Mouse (Mus musculus) gastrocnemius, postnatal 14 days (tissue): ENCODE results near the gene Lyzl4. TPM values are rescaled to one million over a fixed set of nuclear protein-coding genes. Genes with fewer than 3 reads are reported as not detected.
A peak's percentile ranks its signal among the peaks of the same experiment; 100 is the strongest.

Experiments used
- DNase-seq: peaks from one replicate; pipeline ENCODE4 v3.0.0; 2021; ENCODE audit warnings: mixed read lengths
- intact Hi-C: fragments of 180-260 bp; cut with DNase I; formaldehyde crosslinking; loops from one replicate; pipeline ENCODE4 v1.15.1; 2025; ENCODE audit warnings: low total_unique reads
- long read RNA-seq, 2 experiments: library from polyadenylated mRNA; stranded (forward); transcript quantifications; one replicate each; pipeline ENCODE4 v2.0.0; 2021
- total RNA-seq, 2 experiments: library from RNA; stranded (reverse); gene quantifications; 2 replicates each; pipeline ENCODE4 v1.2.3; 2021

The Lyzl4 gene
- under 1 TPM in 1 of 2 experiments, not detected in 1; 0.45 TPM for total RNA-seq
- long read RNA-seq, experiment 1, partial matches to known transcripts: 0 of 1 reads
- long read RNA-seq, experiment 1, other reads (novel, unspliced or antisense): 1 of 1 reads
- long read RNA-seq, experiment 2: 0 reads

DNA sequence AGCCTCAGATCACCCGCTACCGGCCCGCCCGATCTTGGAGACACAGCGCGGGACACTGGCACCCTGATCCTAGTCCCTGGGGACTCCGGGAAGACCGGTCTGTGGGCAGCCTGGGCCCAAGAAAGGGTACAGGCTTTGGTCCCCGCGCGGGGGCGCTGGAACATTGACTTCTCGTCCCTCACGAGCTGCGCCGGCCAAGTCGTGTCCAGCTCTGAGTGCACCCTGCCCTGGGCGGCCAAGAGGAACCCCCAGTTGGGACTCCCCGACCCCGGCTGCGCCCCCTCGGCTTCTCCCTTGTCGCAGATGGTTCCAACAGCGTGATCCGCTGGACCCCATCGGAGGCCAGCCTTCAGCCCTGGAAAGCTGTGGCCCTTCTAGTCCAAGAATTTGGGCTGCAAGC, at the start of gene Lyzl4:
Lyzl4 (minus strand) TSS at position 96 of the 400 bp plus-strand sequence.
- intact Hi-C loops: loop anchor here (5.0 kb wide), 1 partner anchor 40 kb away; no protein-coding TSS in a partner anchor

DNA sequence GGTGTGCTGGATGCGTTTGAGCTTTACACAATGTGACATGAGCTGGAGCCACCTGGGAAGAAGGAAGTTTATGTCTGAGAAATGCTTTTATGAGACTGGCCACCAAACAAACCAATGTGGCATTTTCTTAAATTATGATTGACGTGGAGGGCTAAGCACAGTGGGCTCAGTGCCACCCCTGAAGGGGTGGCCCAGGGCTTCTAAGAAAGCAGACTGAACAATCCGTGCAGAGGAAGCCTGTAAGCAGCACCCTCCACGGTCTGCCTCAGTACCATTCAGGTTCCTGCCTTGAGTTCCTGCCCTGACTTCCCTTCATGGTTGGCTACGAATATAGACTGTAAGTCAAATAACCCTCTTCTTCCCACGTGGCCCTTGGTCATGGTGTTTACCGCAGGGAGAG, 48.8 kb upstream of the Lyzl4 start:
- no peak for DNase-seq
- intact Hi-C loops: no loop called here

More for the DNA sequence above, at the start of gene Lyzl4:
- DNase-seq: peak; percentile 84

DNA sequence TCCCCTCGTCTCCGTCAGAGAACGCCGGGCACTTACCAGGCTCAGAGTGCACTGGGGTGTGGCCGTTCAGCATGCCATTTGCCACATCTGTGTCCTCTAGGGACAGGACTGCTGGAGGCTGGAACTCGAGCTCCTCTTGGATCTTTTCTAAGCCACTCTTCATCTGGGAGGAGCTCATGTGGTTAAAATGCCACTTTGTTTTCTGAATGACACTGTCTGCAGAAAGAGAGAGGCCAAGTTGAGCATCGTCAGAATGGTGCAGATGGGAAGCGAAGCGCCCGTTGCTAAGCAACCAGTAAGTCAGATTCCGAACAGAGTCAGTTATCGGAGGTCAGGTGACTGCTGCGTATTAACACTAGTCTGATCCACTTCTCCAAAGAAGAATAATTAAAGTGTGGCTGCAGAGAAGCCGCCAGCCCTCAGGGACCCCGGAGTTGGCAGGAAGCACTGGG, 48.3 kb upstream of the Lyzl4 start:
- intact Hi-C loops: no loop called here
- no peak for DNase-seq

DNA sequence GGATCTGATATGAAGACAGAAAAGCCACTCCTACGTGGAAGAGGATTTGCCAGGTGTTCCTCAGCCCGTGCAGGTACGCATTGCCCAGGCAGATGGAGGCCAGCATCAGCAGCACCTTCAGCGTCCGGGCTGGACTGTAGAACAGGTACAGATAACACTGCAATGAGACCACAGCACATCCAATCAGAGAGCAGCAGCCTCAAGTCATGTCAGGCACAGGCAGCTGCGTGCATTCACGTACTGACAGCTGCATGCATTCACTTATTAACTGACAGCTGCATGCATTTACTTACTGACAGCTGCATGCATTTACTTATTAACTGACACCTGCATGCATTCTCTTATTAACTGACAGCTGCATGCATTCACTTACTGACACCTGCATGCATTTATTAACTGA, 42.8 kb upstream of the Lyzl4 start:
- no peak for DNase-seq
- intact Hi-C loops: loop anchor here (5.0 kb wide), 2 partner anchors 42 to 207 kb away; partner anchors contain the start of genes Lyzl4 and Vipr1

DNA sequence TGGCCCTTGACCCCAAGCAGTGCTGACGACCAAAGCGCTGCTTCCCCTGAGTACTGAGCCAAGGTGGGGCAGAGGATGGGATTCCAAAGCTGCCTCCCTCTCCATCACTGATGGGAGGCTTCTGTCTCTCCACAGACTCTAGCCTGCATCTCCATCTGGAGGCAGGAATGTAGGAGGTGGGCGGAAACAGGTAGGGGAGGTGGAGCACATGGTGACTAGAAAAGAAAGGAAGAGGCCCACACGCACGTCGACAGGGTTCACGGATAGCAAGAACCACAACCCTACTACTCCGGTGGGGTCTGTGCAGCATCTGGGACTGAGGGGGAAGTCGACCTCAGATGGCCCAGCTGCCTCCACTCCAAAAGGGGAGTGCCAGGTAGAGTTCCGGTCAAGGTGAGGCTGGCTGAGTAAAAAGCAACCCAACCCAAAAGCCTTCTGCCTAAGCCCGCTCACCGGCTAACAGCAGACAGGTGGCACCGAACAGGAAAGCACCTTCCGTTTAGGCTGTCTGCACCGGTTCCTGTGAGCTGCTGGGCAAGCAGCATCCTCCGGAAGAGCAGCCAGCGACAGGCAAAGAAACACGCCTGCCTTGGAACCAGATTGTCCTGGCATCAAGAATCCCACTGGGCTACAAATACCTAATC, 40.3 kb upstream of the Lyzl4 start:
- intact Hi-C loops: loop anchor here (5.0 kb wide), 2 partner anchors 40 to 205 kb away; partner anchors contain the start of genes Lyzl4 and Vipr1
- no peak for DNase-seq

DNA sequence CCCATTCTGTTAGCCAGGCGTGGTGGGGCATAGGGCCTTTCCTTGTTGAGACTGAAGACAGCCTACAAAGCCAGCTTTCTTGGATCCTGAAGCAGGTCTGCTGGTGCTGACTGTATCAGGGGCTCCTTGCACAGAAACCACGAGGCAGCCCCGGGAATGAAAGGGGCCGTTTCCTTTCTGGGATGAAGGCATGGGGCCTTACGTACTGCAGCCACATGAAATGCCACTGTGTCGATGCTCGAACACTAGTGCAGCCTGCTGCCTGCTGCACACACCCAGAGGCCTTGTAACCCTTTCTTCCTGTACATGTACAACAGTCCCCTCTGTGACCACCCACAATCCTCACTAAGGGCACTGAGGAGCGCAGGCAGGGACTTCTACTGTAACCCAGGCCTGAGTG, 39.3 kb upstream of the Lyzl4 start:
- intact Hi-C loops: loop anchor here (5.0 kb wide), 2 partner anchors 39 to 204 kb away; partner anchors contain the start of genes Lyzl4 and Vipr1
- no peak for DNase-seq

DNA sequence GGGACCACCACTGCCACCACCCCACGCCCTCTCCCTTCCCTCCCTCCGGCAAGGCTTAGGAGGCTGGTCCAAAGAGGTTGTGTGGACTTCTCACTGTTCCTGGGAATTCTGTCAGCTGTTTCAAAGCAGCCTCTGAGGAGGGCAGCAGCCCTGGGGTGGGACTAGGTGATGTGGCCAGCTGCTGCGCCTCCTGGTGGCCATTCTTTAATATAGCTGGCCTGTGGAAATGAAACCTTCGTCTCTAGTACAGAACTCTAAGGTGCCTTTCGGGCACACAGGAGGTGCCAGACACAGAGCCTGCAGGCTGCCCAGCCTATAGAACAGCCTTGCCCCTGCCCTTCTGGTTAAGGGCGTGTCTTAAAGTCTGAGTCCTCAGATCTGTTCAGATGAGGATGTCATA, 37.7 kb upstream of the Lyzl4 start:
- peak; percentile 66 for DNase-seq
- intact Hi-C loops: no loop called here

DNA sequence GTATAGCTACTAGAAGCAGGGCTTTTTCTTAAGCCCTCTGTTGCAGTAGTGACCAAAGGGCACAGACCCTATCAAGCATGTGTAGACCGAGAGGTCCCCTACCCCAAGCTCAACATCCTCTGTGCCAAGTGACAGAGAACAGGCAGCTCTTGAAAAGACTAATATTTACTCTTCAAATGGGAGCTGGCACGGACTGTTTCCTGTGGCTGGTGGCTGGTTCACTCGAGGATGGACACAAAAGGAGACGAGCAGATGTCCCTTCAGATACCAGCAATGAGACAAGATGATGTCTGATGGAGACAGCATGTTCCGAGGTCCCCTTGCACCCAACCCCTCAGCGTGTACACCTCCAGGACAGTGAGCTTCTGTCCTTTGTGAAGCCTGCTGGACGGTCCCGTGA, 35.6 kb upstream of the Lyzl4 start:
- no peak for DNase-seq
- intact Hi-C loops: no loop called here

DNA sequence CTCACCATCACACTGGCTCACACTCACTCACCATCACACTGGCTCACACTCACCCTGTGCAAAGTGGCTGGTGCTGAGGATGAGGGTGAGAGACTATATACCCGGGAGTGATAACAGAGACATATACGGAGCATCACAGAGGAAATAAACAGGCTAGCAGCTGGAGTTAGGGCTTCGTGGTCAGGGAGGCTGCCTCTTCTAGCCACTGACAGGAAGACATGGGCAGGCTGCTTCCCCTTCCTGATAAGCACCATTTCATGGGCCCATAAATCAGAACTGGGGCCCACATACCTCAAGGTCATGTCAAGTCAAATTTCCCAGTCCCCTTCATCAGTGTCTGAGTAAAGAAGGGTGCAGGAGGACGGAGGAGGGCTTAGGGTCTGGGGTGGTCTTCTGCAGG, 35.2 kb upstream of the Lyzl4 start:
- no peak for DNase-seq
- intact Hi-C loops: no loop called here

DNA sequence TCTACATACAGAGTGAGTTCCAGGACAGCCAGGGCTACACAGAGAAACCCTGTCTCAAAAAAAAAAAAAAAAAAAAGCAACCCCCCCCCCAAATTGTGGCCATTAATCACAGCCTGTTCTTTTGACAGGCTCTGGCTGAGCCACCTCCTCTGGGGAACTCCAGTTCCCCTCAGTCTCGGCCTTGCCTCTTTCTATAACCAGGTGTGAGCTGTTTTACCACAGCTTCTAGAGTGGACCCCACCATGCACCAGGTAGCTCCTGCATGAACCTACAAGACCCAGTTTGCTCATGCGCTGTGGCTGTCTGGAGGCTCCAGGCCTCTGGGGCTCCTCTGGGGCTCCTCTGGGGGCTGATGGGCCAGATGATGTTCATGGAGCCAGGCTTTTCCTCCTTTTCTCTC, 33.7 kb upstream of the Lyzl4 start:
- intact Hi-C loops: no loop called here
- no peak for DNase-seq

DNA sequence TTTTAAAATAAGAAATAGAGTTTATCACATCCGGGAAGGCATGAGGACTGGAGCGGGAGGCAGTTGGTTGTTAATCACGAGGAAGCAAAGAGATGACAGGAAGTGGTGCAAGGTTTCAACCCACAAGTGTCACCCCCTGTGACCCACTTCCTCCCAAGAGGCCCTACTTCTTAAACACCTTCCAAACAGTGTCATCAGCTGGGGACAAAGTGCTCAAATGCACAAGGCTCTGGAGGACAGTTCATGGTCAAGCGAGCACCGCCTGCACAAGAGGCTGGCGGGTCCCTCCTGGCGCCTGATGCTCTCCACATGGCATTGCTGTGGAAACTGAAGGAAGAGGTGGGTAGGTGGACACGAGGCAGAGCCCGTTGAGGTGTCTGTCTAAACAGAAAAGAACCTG, 33.1 kb upstream of the Lyzl4 start:
- intact Hi-C loops: no loop called here
- no peak for DNase-seq

DNA sequence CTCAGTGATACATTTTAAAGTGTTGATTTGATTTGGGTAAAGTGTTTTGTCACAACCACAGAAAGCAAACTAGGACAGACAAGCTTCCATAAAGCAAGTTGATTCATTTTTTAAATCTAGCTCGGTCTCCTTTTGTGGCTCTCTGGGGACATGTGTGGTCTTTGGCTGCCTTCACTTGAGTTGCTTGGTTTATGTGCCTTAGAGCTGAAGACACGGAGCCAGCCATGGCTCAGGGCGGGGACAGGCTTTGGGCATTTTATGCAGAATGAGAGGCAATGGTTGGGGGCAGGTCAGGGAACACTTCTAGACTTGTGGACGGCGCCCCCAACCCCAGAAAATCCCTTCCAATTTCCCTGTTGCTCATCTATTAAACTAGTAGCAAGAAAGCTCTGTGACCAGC, 31.8 kb upstream of the Lyzl4 start:
- intact Hi-C loops: no loop called here
- DNase-seq: no peak

DNA sequence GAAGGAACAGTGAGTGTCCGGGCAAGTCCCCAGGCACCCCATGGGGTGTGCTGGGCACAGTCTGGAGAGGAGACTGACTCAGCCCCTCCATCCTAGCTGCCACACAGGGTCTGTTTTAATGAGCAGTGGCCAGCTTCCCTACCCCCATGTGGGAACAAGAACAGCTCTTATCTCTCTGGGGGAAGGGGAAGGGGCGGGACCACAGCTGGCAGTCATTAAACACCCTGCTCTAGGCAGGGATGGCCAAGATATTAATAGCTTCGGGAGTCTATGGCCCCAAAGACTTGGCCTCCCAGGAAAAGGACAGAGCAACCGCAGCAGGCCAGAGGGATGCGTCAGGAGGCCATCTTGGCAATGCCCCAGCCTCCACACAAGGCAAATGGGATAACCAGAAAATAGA, 30.4 kb upstream of the Lyzl4 start:
- intact Hi-C loops: no loop called here
- peak; percentile 60 for DNase-seq

DNA sequence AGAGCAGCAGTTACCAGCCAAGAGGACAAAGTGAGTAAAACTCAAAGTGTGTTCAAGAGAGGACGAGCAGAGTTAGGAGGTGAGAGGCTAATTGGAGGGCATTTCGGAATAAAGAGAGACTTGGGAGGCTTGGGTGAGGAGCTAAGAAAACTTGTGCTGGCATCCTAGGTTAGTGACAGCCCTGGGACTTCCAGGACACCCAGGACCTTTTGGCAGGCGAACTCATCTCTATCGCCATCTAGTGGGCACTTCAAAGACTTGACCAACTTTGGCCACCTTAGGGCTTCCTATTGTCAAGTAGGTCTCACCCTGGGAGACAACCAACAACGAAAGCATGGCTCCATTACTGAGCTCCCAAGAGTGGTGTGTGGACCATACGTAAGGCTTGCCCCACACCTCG, 29.4 kb upstream of the Lyzl4 start:
- intact Hi-C loops: no loop called here
- DNase-seq: peak; percentile 40

DNA sequence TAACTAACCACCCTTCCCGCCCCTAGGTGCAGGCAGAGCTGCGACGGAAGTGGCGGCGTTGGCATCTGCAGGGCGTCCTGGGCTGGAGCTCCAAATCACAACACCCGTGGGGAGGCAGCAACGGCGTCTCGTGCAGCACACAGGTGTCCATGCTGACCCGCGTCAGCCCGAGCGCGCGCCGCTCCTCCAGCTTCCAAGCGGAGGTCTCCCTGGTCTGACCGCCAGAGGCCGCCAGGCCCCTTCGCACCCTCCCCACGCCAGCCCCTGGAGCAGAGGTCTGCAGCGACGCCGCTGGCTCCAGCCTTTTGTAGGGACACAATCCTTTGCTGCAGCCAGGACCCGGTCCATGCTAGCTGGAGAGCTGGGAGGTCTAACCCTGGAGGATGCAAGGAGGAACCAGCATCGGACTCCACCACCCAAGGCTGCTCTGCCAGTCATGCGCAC, 27.5 kb upstream of the Lyzl4 start:
- peak; percentile 78 for DNase-seq
- intact Hi-C loops: no loop called here

DNA sequence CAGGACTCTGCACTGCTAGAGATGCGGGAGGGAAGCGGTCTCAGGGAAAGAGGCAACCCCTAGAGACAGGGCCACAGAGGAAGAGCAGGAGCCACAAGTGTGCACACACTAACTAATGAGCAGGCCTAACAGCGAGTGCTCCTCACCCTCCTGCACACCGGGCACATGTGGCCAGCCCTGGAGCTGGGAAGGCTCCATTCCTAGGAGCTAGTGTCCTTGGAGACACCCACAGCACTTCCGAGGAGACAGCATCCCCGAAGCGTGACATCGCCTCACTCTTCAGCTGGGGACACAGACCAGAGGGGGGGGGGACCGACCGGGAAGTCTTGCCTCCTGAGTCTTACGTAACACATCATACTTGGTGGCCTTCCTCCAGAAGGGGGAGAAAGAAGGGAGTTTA, 25.9 kb upstream of the Lyzl4 start:
- intact Hi-C loops: no loop called here
- no peak for DNase-seq

DNA sequence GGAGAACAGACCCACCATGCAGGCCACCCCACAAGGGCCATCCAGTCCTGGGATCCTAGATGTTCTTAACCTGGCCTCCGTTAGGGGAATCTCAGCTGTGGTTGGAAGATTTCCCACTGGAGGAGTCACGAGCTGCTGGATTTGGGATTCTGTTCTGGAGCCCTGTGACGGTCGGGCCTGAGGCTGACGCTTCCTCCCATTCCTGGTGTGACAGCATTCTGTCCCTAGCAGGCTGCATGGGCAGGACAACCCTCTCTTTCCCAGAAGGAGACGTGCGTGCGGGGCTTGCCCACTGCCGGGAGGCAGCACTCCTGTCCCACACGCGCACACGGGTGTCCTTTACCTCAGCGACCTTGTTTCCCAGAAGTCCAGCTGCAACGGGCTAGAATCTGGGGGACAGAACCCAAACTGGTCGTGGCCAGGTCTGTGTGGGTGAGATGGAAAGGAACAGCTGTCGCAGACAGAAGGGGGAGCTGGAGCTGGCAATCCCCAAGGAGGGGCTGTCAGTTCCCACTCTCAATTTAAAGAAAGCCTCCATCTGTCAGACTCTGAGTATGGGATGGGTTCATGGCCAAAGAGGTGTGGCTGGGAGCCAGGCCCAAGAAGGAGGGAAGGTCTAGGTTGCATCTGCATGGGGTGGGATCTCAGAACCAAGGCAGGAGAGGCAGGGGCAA, 25.2 kb upstream of the Lyzl4 start:
- DNase-seq: no peak

DNA sequence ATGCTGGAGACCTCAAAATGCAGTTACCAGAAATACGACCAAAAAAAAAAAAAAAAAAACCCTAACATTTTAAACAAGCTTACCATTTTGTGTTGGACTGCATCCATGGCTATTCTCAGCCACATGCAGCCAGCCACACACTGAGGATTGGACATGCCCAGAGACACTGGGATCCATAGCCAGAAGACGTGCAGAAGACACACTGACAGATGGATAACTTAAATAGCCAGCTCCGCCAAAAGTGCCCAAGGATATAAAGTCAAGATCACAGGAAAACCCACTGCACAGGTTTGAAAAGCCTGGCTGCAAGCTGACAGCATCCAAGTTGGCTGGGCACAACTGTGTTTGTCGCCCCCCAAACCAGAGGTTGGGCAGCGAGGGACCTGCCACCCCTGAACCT, 22.2 kb upstream of the Lyzl4 start:
- no peak for DNase-seq
- intact Hi-C loops: no loop called here

More for the DNA sequence above, 25.2 kb upstream of the Lyzl4 start:
- intact Hi-C loops: no loop called here

DNA sequence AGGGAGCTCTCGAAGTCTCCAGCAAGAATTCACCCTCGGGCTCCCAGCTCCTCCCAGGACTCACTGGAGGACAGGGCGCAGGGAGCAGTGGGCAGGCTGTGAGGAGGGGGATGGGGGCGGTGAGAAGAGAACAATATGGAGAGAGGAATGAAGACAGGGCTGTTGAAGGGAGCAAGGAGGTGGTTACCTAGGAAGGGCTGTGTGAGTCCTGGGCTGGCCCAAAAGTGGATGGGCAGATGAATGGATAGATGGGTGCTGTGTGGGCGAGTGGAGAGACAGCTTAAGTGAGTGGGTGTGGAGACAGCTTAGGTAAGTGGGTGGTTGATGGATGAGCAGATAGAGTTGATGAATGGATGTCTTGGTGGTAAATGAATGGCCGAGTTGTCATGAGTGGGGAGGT, 21.6 kb upstream of the Lyzl4 start:
- no peak for DNase-seq
- intact Hi-C loops: no loop called here

DNA sequence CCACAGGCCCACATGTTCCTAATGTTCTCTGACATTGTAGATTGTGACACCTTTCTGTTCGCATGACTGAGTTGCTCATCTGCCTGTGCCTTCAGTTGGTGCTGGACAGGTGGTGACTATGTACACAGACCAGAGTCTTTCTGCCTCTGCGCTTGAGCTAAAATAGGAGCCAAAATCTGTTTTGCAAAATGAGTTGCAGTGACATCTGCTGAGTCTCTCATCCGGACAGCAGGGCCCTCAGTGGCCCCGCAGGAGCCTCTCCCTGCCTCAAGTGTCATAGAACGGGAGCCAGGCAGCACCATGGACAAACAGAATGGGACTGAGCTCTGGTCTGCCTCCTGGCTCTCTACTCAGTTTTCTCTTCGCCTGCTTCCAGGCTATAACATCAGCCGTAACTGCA, 17.9 kb upstream of the Lyzl4 start:
- intact Hi-C loops: no loop called here
- no peak for DNase-seq

DNA sequence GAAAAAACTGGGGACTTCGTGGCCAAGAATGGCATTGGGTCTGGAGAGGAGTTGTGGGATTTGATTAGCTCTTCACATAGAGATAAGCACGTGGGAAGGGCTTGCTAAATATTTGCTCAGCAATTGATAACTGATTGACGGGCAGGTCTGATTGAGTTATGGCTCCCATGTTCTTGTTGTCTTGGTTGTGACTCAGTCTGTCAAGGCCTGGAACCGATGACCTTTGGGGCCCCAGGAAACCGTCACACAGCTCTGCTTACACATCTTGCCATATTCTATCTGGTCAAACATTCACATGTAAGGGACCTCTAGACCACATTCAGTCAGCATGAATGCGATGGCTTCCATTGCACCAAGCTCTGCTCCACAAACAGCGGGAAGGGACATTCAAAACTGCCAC, 16.4 kb upstream of the Lyzl4 start:
- intact Hi-C loops: no loop called here
- DNase-seq: no peak
